Comparison of ENCODE assay signal across 8 mouse cellular contexts in genomic region chr13:75089721-75090410, GRCm38 (mm10). TPM values are rescaled to one million over a fixed set of nuclear protein-coding genes. Genes with fewer than 3 reads are reported as not detected.
DNase-seq lines count a peak whose midpoint lies in the region; ATAC-seq and TF ChIP-seq lines count a peak whose summit lies in the region.

Gene Pcsk1, plus strand, starts transcription at chr13:75089826.

- H3K9ac ChIP-seq in liver, embryonic 11.5 days (ENCODE audit: low read depth, low read length) = no peak within 1 kb of the TSS

- intact Hi-C loops in gastrocnemius, postnatal 14 days (cut with DNase I; ENCODE audit: low total_unique reads) = no loop called here

- H3K4me1 ChIP-seq in liver, embryonic 11.5 days (replicated peaks; ENCODE audit: control insufficient read depth, insufficient read depth, low read length) = no peaks in the 10 kb centered on the region
- H3K4me1 ChIP-seq in cerebellum, adult 2 months (ENCODE audit: control insufficient read depth, insufficient read depth, low read length) = no peaks in the 10 kb centered on the region

- H3K9me3 ChIP-seq in liver, embryonic 11.5 days (ENCODE audit: control insufficient read depth, low read length) = no peaks in the 10 kb centered on the region

- peak within 1 kb of the TSS; percentile 47 for H3K4me2 ChIP-seq in liver, embryonic 11.5 days

- no peak for ATAC-seq in liver, embryonic 11.5 days (replicated peaks; ENCODE audit: low FRiP score)

- H3K27ac ChIP-seq in liver, embryonic 11.5 days (ENCODE audit: low read depth, low read length) = no peak within 1 kb of the TSS
- H3K27ac ChIP-seq in cerebellum, adult 2 months (ENCODE audit: insufficient read depth, low read length) = no peak within 1 kb of the TSS

- WGBS in liver, embryonic 11.5 days = 2% methylated on average over 28 of the region's 28 CpGs
- 1% methylated on average over 28 of the region's 28 CpGs for WGBS in cerebellum, adult 2 months

- no peak for TF ChIP-seq CTCF in cerebellum, adult 2 months (IDR thresholded peaks at IDR 0.05; ENCODE audit: borderline replicate concordance, insufficient read depth, low read depth, low read length)

- TF ChIP-seq POLR2A in cerebellum, adult 2 months (IDR thresholded peaks at IDR 0.05; ENCODE audit: borderline replicate concordance, insufficient read depth, low read length) = peak; percentile 10; the same call in 1 of the 2 replicates

- DNase-seq in liver, embryonic 11.5 days (ENCODE audit: low spot score) = no peak
- DNase-seq in liver = no peak
- peak; percentile 57 to 63 for DNase-seq in cerebellum, adult 2 months
- peak in 1 of 2 experiments; percentile 76 for DNase-seq in frontal cortex, adult 2 months (ENCODE audit: extremely low spot score in 1 of 2, low spot score in 1 of 2)
- DNase-seq in left cerebral cortex, adult 8-10 months (ENCODE audit: low spot score in 2 of 2) = peak in 1 of 2 experiments; percentile 50
- peak; percentile 3 for DNase-seq in naive thymus-derived CD4-positive, alpha-beta T cell, adult 2 months (ENCODE audit: low read depth)
- DNase-seq in gastrocnemius, postnatal 14 days = no peak
- DNase-seq in lung, adult 18-20 months = no peak

- peak within 1 kb of the TSS; percentile 7; the same call in 1 of the 2 replicates for H3K4me3 ChIP-seq in liver, embryonic 11.5 days (ENCODE audit: low read depth, low read length)
- H3K4me3 ChIP-seq in cerebellum, adult 2 months (replicated peaks; ENCODE audit: insufficient read depth, low read depth, low read length) = peak within 1 kb of the TSS; percentile 52

- no peaks in the 10 kb centered on the region for H3K36me3 ChIP-seq in liver, embryonic 11.5 days (ENCODE audit: control insufficient read depth, insufficient read depth, low read length)

- peaks cover 17% of the 10 kb centered on the region; the same call in 1 of the 2 replicates for H3K27me3 ChIP-seq in liver, embryonic 11.5 days (replicated peaks; ENCODE audit: control insufficient read depth, insufficient read depth, low read length)
- H3K27me3 ChIP-seq in cerebellum, adult 2 months (ENCODE audit: control insufficient read depth, insufficient read depth, low read length) = no peaks in the 10 kb centered on the region

RNA-seq across cellular contexts. Expression of gene Pcsk1, which starts in this region (rescaled TPM):
- polyA plus RNA-seq in liver, embryonic 11.5 days (2014; fragmentation: Nextera tagmentation; extraction: Ambion mirVana) = 0.27 TPM in 1 of 2 replicates, not detected in the other
- polyA plus RNA-seq in cerebellum, adult 2 months (2012; rRNA removed) = 6.3 and 7.2 TPM in 2 replicates
- 17.1 and 17.6 TPM in 2 replicates for polyA plus RNA-seq in frontal cortex, adult 2 months (2012; rRNA removed)
- 10 to 100 TPM; 26.4 to 32.0 (median 28.6) TPM for total RNA-seq in left cerebral cortex, adult 8-10 months (2022)
- under 1 TPM; 0.31 to 0.80 TPM for total RNA-seq in gastrocnemius, postnatal 14 days (2021)

Comparison
In these comparisons a context has a peak if more than half of its experiments do, and no peak if none do; other contexts are left out.
1. RNA of gene Pcsk1 (total RNA-seq): 26.4 to 32.0 TPM in left cerebral cortex, adult 8-10 months; 0.31 to 0.80 TPM in gastrocnemius, postnatal 14 days; every median in the first group is over 10 times any median in the second.
2. DNase-seq: peak in cerebellum, adult 2 months (2 of 2) and naive thymus-derived CD4-positive, alpha-beta T cell, adult 2 months (single experiment); none in liver, embryonic 11.5 days (single experiment), liver (single experiment), gastrocnemius, postnatal 14 days (single experiment) and lung, adult 18-20 months (0 of 2).